Mouse (Mus musculus): Measurements from ENCODE around the gene Tmem209. TPM values are rescaled to one million over a fixed set of nuclear protein-coding genes. Genes with fewer than 3 reads are reported as not detected.

The Tmem209 gene
- polyA plus RNA-seq, 1 experiment from 2014 or later = 30.3 TPM

- peak overlapping the region; percentile 55; the same call in 1 of the 2 replicates for H3K9ac ChIP-seq
- H3K4me3 ChIP-seq = peak overlapping the region; percentile 37
- H3K36me3 ChIP-seq = no peaks in the 10 kb centered on the region; the same call in 1 of the 2 replicates
- no peaks in the 10 kb centered on the region for H3K9me3 ChIP-seq
- H3K27me3 ChIP-seq = no peaks in the 10 kb centered on the region
- ATAC-seq (ENCODE audit: low FRiP score, low read depth) = no peak
- peaks cover 35% of the 10 kb centered on the region for H3K4me1 ChIP-seq (replicated peaks)
- H3K27ac ChIP-seq (replicated peaks) = peak overlapping the region; percentile 98
- WGBS = 63% methylated on average over 16 of the region's 16 CpGs
- H3K4me2 ChIP-seq = peak overlapping the region; percentile 62
Measured at GRCm38 (mm10) chr6:30459056-30459747, 50.4 kb downstream of the Tmem209 start.

GRCm38 (mm10) chr6:30458626-30459025, 51.0 kb downstream of the Tmem209 start:
- ATAC-seq (ENCODE audit: low FRiP score, low read depth) = no peak
- peaks cover 5% of the 10 kb centered on the region; the same call in 1 of the 2 replicates for H3K36me3 ChIP-seq
- H3K9me3 ChIP-seq = no peaks in the 10 kb centered on the region
- no peak overlapping the region for H3K4me3 ChIP-seq
- no peaks in the 10 kb centered on the region for H3K27me3 ChIP-seq
- WGBS = 81% methylated on average over 5 of the region's 5 CpGs
- H3K27ac ChIP-seq (replicated peaks) = no peak overlapping the region
- H3K4me1 ChIP-seq (replicated peaks) = peaks cover 35% of the 10 kb centered on the region
- H3K4me2 ChIP-seq = no peak overlapping the region
- no peak overlapping the region for H3K9ac ChIP-seq

- H3K4me1 ChIP-seq (replicated peaks) = peaks cover 28% of the 10 kb centered on the region
- H3K27ac ChIP-seq (replicated peaks) = no peak overlapping the region
- H3K9me3 ChIP-seq = no peaks in the 10 kb centered on the region
- no peak overlapping the region for H3K4me2 ChIP-seq
- H3K36me3 ChIP-seq = peaks cover 11% of the 10 kb centered on the region; the same call in 1 of the 2 replicates
- H3K27me3 ChIP-seq = no peaks in the 10 kb centered on the region
- WGBS = 94% methylated on average over 7 of the region's 7 CpGs
- H3K9ac ChIP-seq = no peak overlapping the region
- no peak overlapping the region for H3K4me3 ChIP-seq
- ATAC-seq (ENCODE audit: low FRiP score, low read depth) = no peak
Measured at GRCm38 (mm10) chr6:30456991-30457390, 52.6 kb downstream of the Tmem209 start.

- Histone ChIP-seq H3K4me1 (replicated peaks) (no peaks in the 10 kb centered on the region), H3K27me3 (no peaks in the 10 kb centered on the region), H3K36me3 (peaks cover 40% of the 10 kb centered on the region; the same call in 1 of the 2 replicates), H3K27ac (replicated peaks) (no peak overlapping the region), H3K9ac (no peak overlapping the region), H3K4me3 (no peak overlapping the region), H3K4me2 (no peak overlapping the region), H3K9me3 (no peaks in the 10 kb centered on the region)
- 90% methylated on average over 10 of the region's 10 CpGs for WGBS
- no peak for ATAC-seq (ENCODE audit: low FRiP score, low read depth)
Measured at GRCm38 (mm10) chr6:30439576-30439975, 70.0 kb downstream of the Tmem209 start.

- no peak overlapping the region for H3K27ac ChIP-seq (replicated peaks)
- no peak overlapping the region for H3K4me3 ChIP-seq
- H3K4me1 ChIP-seq (replicated peaks) = no peaks in the 10 kb centered on the region
- H3K27me3 ChIP-seq = no peaks in the 10 kb centered on the region
- peaks cover 20% of the 10 kb centered on the region; the same call in 1 of the 2 replicates for H3K36me3 ChIP-seq
- no peak for ATAC-seq (ENCODE audit: low FRiP score, low read depth)
- WGBS = 77% methylated on average over 3 of the region's 3 CpGs
- no peak overlapping the region for H3K9ac ChIP-seq
- H3K9me3 ChIP-seq = no peaks in the 10 kb centered on the region
- H3K4me2 ChIP-seq = no peak overlapping the region
Measured at GRCm38 (mm10) chr6:30437054-30437453, 72.5 kb downstream of the Tmem209 start.

- Histone ChIP-seq H3K36me3 (peaks cover 15% of the 10 kb centered on the region; the same call in 1 of the 2 replicates), H3K4me1 (replicated peaks) (no peaks in the 10 kb centered on the region), H3K9ac (no peak overlapping the region), H3K27ac (replicated peaks) (no peak overlapping the region), H3K9me3 (no peaks in the 10 kb centered on the region), H3K4me2 (no peak overlapping the region), H3K4me3 (no peak overlapping the region), H3K27me3 (no peaks in the 10 kb centered on the region)
- WGBS = 97% methylated on average over 3 of the region's 3 CpGs
- no peak for ATAC-seq (ENCODE audit: low FRiP score, low read depth)
Measured at GRCm38 (mm10) chr6:30436476-30436875, 73.1 kb downstream of the Tmem209 start.

GRCm38 (mm10) chr6:30432461-30433192, 77.0 kb downstream of the Tmem209 start:
- Histone ChIP-seq H3K4me1 (replicated peaks) (no peaks in the 10 kb centered on the region), H3K4me2 (no peak overlapping the region), H3K9me3 (no peaks in the 10 kb centered on the region), H3K4me3 (no peak overlapping the region), H3K9ac (no peak overlapping the region), H3K27ac (replicated peaks) (no peak overlapping the region), H3K27me3 (no peaks in the 10 kb centered on the region), H3K36me3 (peaks cover 3% of the 10 kb centered on the region; the same call in 1 of the 2 replicates)
- ATAC-seq (ENCODE audit: low FRiP score, low read depth) = no peak
- WGBS = 79% methylated on average over 3 of the region's 3 CpGs

Other genes starting within 250 kb of the Tmem209 start
- gene Ube2h, start 205.2 kb downstream of the Tmem209 start, polyA plus RNA-seq (2015; fragmentation: Nextera tagmentation; extraction: Ambion mirVana) = 57.1 and 59.5 TPM in 2 replicates
- gene Zc3hc1, start 118.8 kb downstream of the Tmem209 start, polyA plus RNA-seq (2015; fragmentation: Nextera tagmentation; extraction: Ambion mirVana) = 61.1 and 61.3 TPM in 2 replicates
- 34.4 and 36.9 TPM in 2 replicates for gene Klhdc10, start 107.9 kb downstream of the Tmem209 start, polyA plus RNA-seq (2015; fragmentation: Nextera tagmentation; extraction: Ambion mirVana)
- 0.22 TPM in 1 of 2 replicates, not detected in the other for gene Ssmem1, start 66 bp upstream of the Tmem209 start, polyA plus RNA-seq (2015; fragmentation: Nextera tagmentation; extraction: Ambion mirVana)
- 7.3 and 8.5 TPM in 2 replicates for gene Cpa2, start 31.8 kb upstream of the Tmem209 start, polyA plus RNA-seq (2015; fragmentation: Nextera tagmentation; extraction: Ambion mirVana)
- 0.52 and 0.96 TPM in 2 replicates for gene Cpa4, start 58.6 kb upstream of the Tmem209 start, polyA plus RNA-seq (2015; fragmentation: Nextera tagmentation; extraction: Ambion mirVana)
- gene Cpa5, start 101.2 kb upstream of the Tmem209 start, polyA plus RNA-seq (2015; fragmentation: Nextera tagmentation; extraction: Ambion mirVana) = not detected in 2 replicates
- 0.73 and 1.0 TPM in 2 replicates for gene Cpa1, start 129.4 kb upstream of the Tmem209 start, polyA plus RNA-seq (2015; fragmentation: Nextera tagmentation; extraction: Ambion mirVana)
- 11.7 and 12.7 TPM in 2 replicates for gene Cep41, start 184.0 kb upstream of the Tmem209 start, polyA plus RNA-seq (2015; fragmentation: Nextera tagmentation; extraction: Ambion mirVana)
- gene Mest, start 213.8 kb upstream of the Tmem209 start, polyA plus RNA-seq (2015; fragmentation: Nextera tagmentation; extraction: Ambion mirVana) = 321 and 324 TPM in 2 replicates

Data from hindbrain, embryonic 15.5 days (tissue).